Mouse (Mus musculus): ENCODE data around the gene Prss50. TPM values are rescaled to one million over a fixed set of nuclear protein-coding genes. Genes with fewer than 3 reads are reported as not detected.

Prss50 gene
- total and polyA plus RNA-seq, 2 experiments from 2014 or later: 0.24 to 0.54 TPM

GRCm38 (mm10) chr9:110901204-110901603 lies 43.4 kb downstream of the Prss50 start:
- no peaks in the 10 kb centered on the region for H3K4me1 ChIP-seq (ENCODE audit: insufficient read depth)

GRCm38 (mm10) chr9:110902271-110902670 lies 44.5 kb downstream of the Prss50 start:
- 65% methylated on average over 4 of the region's 4 CpGs for WGBS
- TF ChIP-seq CTCF (IDR thresholded peaks at IDR 0.05; ENCODE audit: low read depth): no peak
- Histone ChIP-seq H3K36me3 (ENCODE audit: insufficient read depth) (no peaks in the 10 kb centered on the region), H3K4me1 (ENCODE audit: insufficient read depth) (no peaks in the 10 kb centered on the region), H3K27ac (ENCODE audit: low read depth, low read length) (no peak overlapping the region), H3K9ac (no peak overlapping the region), H3K4me2 (ENCODE audit: low read depth) (no peak overlapping the region), H3K27me3 (ENCODE audit: insufficient read depth, low read length) (no peaks in the 10 kb centered on the region), H3K4me3 (ENCODE audit: low read depth, low read length) (no peak overlapping the region), H3K9me3 (ENCODE audit: low read length) (no peaks in the 10 kb centered on the region)
- ATAC-seq: peak; percentile 34; the same call in 1 of the 2 replicates
- peak; percentile 43 for DNase-seq

More at GRCm38 (mm10) chr9:110901204-110901603, 43.4 kb downstream of the Prss50 start:
- ATAC-seq (no peak), DNase-seq (no peak)
- TF ChIP-seq CTCF (IDR thresholded peaks at IDR 0.05; ENCODE audit: low read depth): no peak
- H3K27me3 ChIP-seq (ENCODE audit: insufficient read depth, low read length): no peaks in the 10 kb centered on the region
- no peak overlapping the region for H3K4me2 ChIP-seq (ENCODE audit: low read depth)
- H3K36me3 ChIP-seq (ENCODE audit: insufficient read depth): no peaks in the 10 kb centered on the region
- H3K4me3 ChIP-seq (ENCODE audit: low read depth, low read length): no peak overlapping the region
- no peaks in the 10 kb centered on the region for H3K9me3 ChIP-seq (ENCODE audit: low read length)
- no peak overlapping the region for H3K9ac ChIP-seq
- 75% methylated on average over 6 of the region's 6 CpGs for WGBS
- H3K27ac ChIP-seq (ENCODE audit: low read depth, low read length): no peak overlapping the region

GRCm38 (mm10) chr9:110907201-110907837 lies 49.6 kb downstream of the Prss50 start:
- ATAC-seq (no peak), DNase-seq (no peak)
- no peaks in the 10 kb centered on the region for H3K27me3 ChIP-seq (ENCODE audit: insufficient read depth, low read length)
- no peak overlapping the region for H3K4me3 ChIP-seq (ENCODE audit: low read depth, low read length)
- H3K4me2 ChIP-seq (ENCODE audit: low read depth): no peak overlapping the region
- TF ChIP-seq CTCF (IDR thresholded peaks at IDR 0.05; ENCODE audit: low read depth): no peak
- 93% methylated on average over 11 of the region's 11 CpGs for WGBS
- H3K27ac ChIP-seq (ENCODE audit: low read depth, low read length): no peak overlapping the region
- no peaks in the 10 kb centered on the region for H3K36me3 ChIP-seq (ENCODE audit: insufficient read depth)
- H3K4me1 ChIP-seq (ENCODE audit: insufficient read depth): no peaks in the 10 kb centered on the region
- H3K9ac ChIP-seq: no peak overlapping the region
- H3K9me3 ChIP-seq (ENCODE audit: low read length): no peaks in the 10 kb centered on the region

- 86% methylated on average over 4 of the region's 4 CpGs for WGBS
Measured at GRCm38 (mm10) chr9:110907838-110908630, 50.3 kb downstream of the Prss50 start.

GRCm38 (mm10) chr9:110908631-110909016 lies 50.9 kb downstream of the Prss50 start:
- DNase-seq (no peak), ATAC-seq (no peak)
- H3K4me3 ChIP-seq (ENCODE audit: low read depth, low read length): no peak overlapping the region
- H3K27ac ChIP-seq (ENCODE audit: low read depth, low read length): no peak overlapping the region
- H3K4me2 ChIP-seq (ENCODE audit: low read depth): no peak overlapping the region
- H3K9ac ChIP-seq: no peak overlapping the region
- no peak for TF ChIP-seq CTCF (IDR thresholded peaks at IDR 0.05; ENCODE audit: low read depth)
- no peaks in the 10 kb centered on the region for H3K36me3 ChIP-seq (ENCODE audit: insufficient read depth)
- H3K4me1 ChIP-seq (ENCODE audit: insufficient read depth): no peaks in the 10 kb centered on the region
- no peaks in the 10 kb centered on the region for H3K27me3 ChIP-seq (ENCODE audit: insufficient read depth, low read length)
- 91% methylated on average over 3 of the region's 3 CpGs for WGBS
- no peaks in the 10 kb centered on the region for H3K9me3 ChIP-seq (ENCODE audit: low read length)

More at GRCm38 (mm10) chr9:110907838-110908630, 50.3 kb downstream of the Prss50 start:
- DNase-seq (no peak), ATAC-seq (no peak)
- H3K9me3 ChIP-seq (ENCODE audit: low read length): no peaks in the 10 kb centered on the region
- no peaks in the 10 kb centered on the region for H3K27me3 ChIP-seq (ENCODE audit: insufficient read depth, low read length)
- no peaks in the 10 kb centered on the region for H3K4me1 ChIP-seq (ENCODE audit: insufficient read depth)
- H3K36me3 ChIP-seq (ENCODE audit: insufficient read depth): no peaks in the 10 kb centered on the region
- TF ChIP-seq CTCF (IDR thresholded peaks at IDR 0.05; ENCODE audit: low read depth): no peak
- no peak overlapping the region for H3K27ac ChIP-seq (ENCODE audit: low read depth, low read length)
- H3K9ac ChIP-seq: no peak overlapping the region
- H3K4me2 ChIP-seq (ENCODE audit: low read depth): no peak overlapping the region
- H3K4me3 ChIP-seq (ENCODE audit: low read depth, low read length): no peak overlapping the region

GRCm38 (mm10) chr9:110909371-110909967 lies 51.7 kb downstream of the Prss50 start:
- no peak for TF ChIP-seq CTCF (IDR thresholded peaks at IDR 0.05; ENCODE audit: low read depth)
- no peaks in the 10 kb centered on the region for H3K4me1 ChIP-seq (ENCODE audit: insufficient read depth)
- H3K27me3 ChIP-seq (ENCODE audit: insufficient read depth, low read length): no peaks in the 10 kb centered on the region
- no peak overlapping the region for H3K4me3 ChIP-seq (ENCODE audit: low read depth, low read length)
- no peaks in the 10 kb centered on the region for H3K36me3 ChIP-seq (ENCODE audit: insufficient read depth)
- no peak for DNase-seq
- H3K27ac ChIP-seq (ENCODE audit: low read depth, low read length): no peak overlapping the region
- H3K9me3 ChIP-seq (ENCODE audit: low read length): no peaks in the 10 kb centered on the region
- H3K9ac ChIP-seq: no peak overlapping the region
- 68% methylated on average over 6 of the region's 6 CpGs for WGBS
- no peak; the same call in 1 of the 2 replicates for ATAC-seq
- no peak overlapping the region for H3K4me2 ChIP-seq (ENCODE audit: low read depth)

Other genes with a start within 250 kb of the Prss50 start
- gene Nradd, start 233.5 kb upstream of the Prss50 start, total RNA-seq (2014; rRNA removed): 21.3 and 22.5 TPM in 2 replicates
- gene Nradd, start 233.5 kb upstream of the Prss50 start, polyA plus RNA-seq (2015; fragmentation: Nextera tagmentation; extraction: Ambion mirVana): 19.1 and 27.2 TPM in 2 replicates
- gene Nbeal2, start 203.8 kb upstream of the Prss50 start, total RNA-seq (2014; rRNA removed): 6.1 and 17.6 TPM in 2 replicates
- 1.1 and 2.0 TPM in 2 replicates for gene Nbeal2, start 203.8 kb upstream of the Prss50 start, polyA plus RNA-seq (2015; fragmentation: Nextera tagmentation; extraction: Ambion mirVana)
- gene Ccdc12, start 201.5 kb upstream of the Prss50 start, total RNA-seq (2014; rRNA removed): 38.4 and 48.4 TPM in 2 replicates
- 103 and 104 TPM in 2 replicates for gene Ccdc12, start 201.5 kb upstream of the Prss50 start, polyA plus RNA-seq (2015; fragmentation: Nextera tagmentation; extraction: Ambion mirVana)
- 0.69 and 0.76 TPM in 2 replicates for gene Myl3, start 116.1 kb upstream of the Prss50 start, total RNA-seq (2014; rRNA removed)
- gene Myl3, start 116.1 kb upstream of the Prss50 start, polyA plus RNA-seq (2015; fragmentation: Nextera tagmentation; extraction: Ambion mirVana): 0.99 and 1.1 TPM in 2 replicates
- gene Pth1r, start 110.8 kb upstream of the Prss50 start, total RNA-seq (2014; rRNA removed): 11.4 and 14.2 TPM in 2 replicates
- gene Pth1r, start 110.8 kb upstream of the Prss50 start, polyA plus RNA-seq (2015; fragmentation: Nextera tagmentation; extraction: Ambion mirVana): 7.8 and 8.7 TPM in 2 replicates
- gene Prss42, start 59.8 kb upstream of the Prss50 start, total RNA-seq (2014; rRNA removed): not detected in 2 replicates
- not detected in 2 replicates for gene Prss42, start 59.8 kb upstream of the Prss50 start, polyA plus RNA-seq (2015; fragmentation: Nextera tagmentation; extraction: Ambion mirVana)
- not detected in 2 replicates for gene Prss44, start 44.0 kb upstream of the Prss50 start, total RNA-seq (2014; rRNA removed)
- gene Prss44, start 44.0 kb upstream of the Prss50 start, polyA plus RNA-seq (2015; fragmentation: Nextera tagmentation; extraction: Ambion mirVana): not detected in 2 replicates
- not detected in 2 replicates for gene Prss43, start 31.3 kb upstream of the Prss50 start, total RNA-seq (2014; rRNA removed)
- 0.10 TPM in 1 of 2 replicates, not detected in the other for gene Prss43, start 31.3 kb upstream of the Prss50 start, polyA plus RNA-seq (2015; fragmentation: Nextera tagmentation; extraction: Ambion mirVana)
- 0.38 and 0.71 TPM in 2 replicates for gene Prss45, start 23.4 kb upstream of the Prss50 start, total RNA-seq (2014; rRNA removed)
- 0.26 TPM in 1 of 2 replicates, not detected in the other for gene Prss45, start 23.4 kb upstream of the Prss50 start, polyA plus RNA-seq (2015; fragmentation: Nextera tagmentation; extraction: Ambion mirVana)
- gene Prss46, start 13.5 kb upstream of the Prss50 start, total RNA-seq (2014; rRNA removed): not detected in 2 replicates
- 0.12 TPM in 1 of 2 replicates, not detected in the other for gene Prss46, start 13.5 kb upstream of the Prss50 start, polyA plus RNA-seq (2015; fragmentation: Nextera tagmentation; extraction: Ambion mirVana)
- 3.8 and 4.6 TPM in 2 replicates for gene Als2cl, start 21.9 kb downstream of the Prss50 start, total RNA-seq (2014; rRNA removed)
- 0.49 and 1.6 TPM in 2 replicates for gene Als2cl, start 21.9 kb downstream of the Prss50 start, polyA plus RNA-seq (2015; fragmentation: Nextera tagmentation; extraction: Ambion mirVana)
- 2.5 and 5.3 TPM in 2 replicates for gene Tmie, start 22.1 kb downstream of the Prss50 start, total RNA-seq (2014; rRNA removed)
- gene Tmie, start 22.1 kb downstream of the Prss50 start, polyA plus RNA-seq (2015; fragmentation: Nextera tagmentation; extraction: Ambion mirVana): 2.3 and 4.0 TPM in 2 replicates
- 0.54 TPM in 1 of 2 replicates, not detected in the other for gene Fam240a, start 58.9 kb downstream of the Prss50 start, total RNA-seq (2014; rRNA removed)
- 0.58 TPM in 1 of 2 replicates, not detected in the other for gene Fam240a, start 58.9 kb downstream of the Prss50 start, polyA plus RNA-seq (2015; fragmentation: Nextera tagmentation; extraction: Ambion mirVana)
- not detected in 2 replicates for gene Tdgf1, start 88.2 kb downstream of the Prss50 start, total RNA-seq (2014; rRNA removed)
- 0.09 and 0.12 TPM in 2 replicates for gene Tdgf1, start 88.2 kb downstream of the Prss50 start, polyA plus RNA-seq (2015; fragmentation: Nextera tagmentation; extraction: Ambion mirVana)
- gene Lrrc2, start 93.6 kb downstream of the Prss50 start, total RNA-seq (2014; rRNA removed): 0.14 and 0.23 TPM in 2 replicates
- 0.42 and 0.96 TPM in 2 replicates for gene Lrrc2, start 93.6 kb downstream of the Prss50 start, polyA plus RNA-seq (2015; fragmentation: Nextera tagmentation; extraction: Ambion mirVana)
- gene Rtp3, start 132.6 kb downstream of the Prss50 start, total RNA-seq (2014; rRNA removed): not detected in 2 replicates
- not detected in 2 replicates for gene Rtp3, start 132.6 kb downstream of the Prss50 start, polyA plus RNA-seq (2015; fragmentation: Nextera tagmentation; extraction: Ambion mirVana)
- gene Ltf, start 161.3 kb downstream of the Prss50 start, total RNA-seq (2014; rRNA removed): 5.3 TPM in 1 of 2 replicates, not detected in the other
- 0.71 and 0.74 TPM in 2 replicates for gene Ltf, start 161.3 kb downstream of the Prss50 start, polyA plus RNA-seq (2015; fragmentation: Nextera tagmentation; extraction: Ambion mirVana)
- 0.19 and 0.77 TPM in 2 replicates for gene Ccrl2, start 199.6 kb downstream of the Prss50 start, total RNA-seq (2014; rRNA removed)
- 0.99 and 1.3 TPM in 2 replicates for gene Ccrl2, start 199.6 kb downstream of the Prss50 start, polyA plus RNA-seq (2015; fragmentation: Nextera tagmentation; extraction: Ambion mirVana)

Measured in forebrain, postnatal 0 days (tissue).